Mouse (Mus musculus) kidney, embryonic 16.5 days (tissue): ENCODE data around the gene Car1. TPM values are rescaled to one million over a fixed set of nuclear protein-coding genes. Genes with fewer than 3 reads are reported as not detected.
"Not testable (repeated sequence)": the region's sequence is repeated elsewhere in the genome, so short reads cannot be mapped to it uniquely, and the experiment has no call there.

ENCODE experiments used
- ATAC-seq: fragments of 200-750 bp; cut with Nextera tagmentation; 2 replicates; pipeline ENCODE4 v1.8.0; 2017; ENCODE audit warnings: moderate TSS enrichment; ENCODE audit not compliant: low FRiP score, low TSS enrichment
- H3K27ac ChIP-seq: fragments of 300-500 bp; sonication (generic); 2 replicates; pipeline ENCODE4 v1.5.1; 2014; ENCODE audit warnings: low read length
- H3K27me3 ChIP-seq: fragments of 300-500 bp; sonication (generic); 2 replicates; pipeline ENCODE4 v1.6.1; 2014; ENCODE audit warnings: low read length, control low read depth, mixed read lengths; ENCODE audit not compliant: insufficient read depth
- H3K36me3 ChIP-seq: fragments of 300-500 bp; sonication (generic); 2 replicates; pipeline ENCODE4 v1.6.1; 2014; ENCODE audit warnings: low read length, control low read depth, mixed read lengths; ENCODE audit not compliant: insufficient read depth
- H3K4me1 ChIP-seq: fragments of 300-500 bp; sonication (generic); 2 replicates; pipeline ENCODE4 v1.6.1; 2014; ENCODE audit warnings: low read length, control low read depth, mixed read lengths; ENCODE audit not compliant: insufficient read depth
- H3K4me2 ChIP-seq: fragments of 300-500 bp; sonication (generic); replicated peaks from 2 replicates; pipeline ENCODE4 v1.6.1; 2014; ENCODE audit warnings: low read depth, low read length
- H3K4me3 ChIP-seq: fragments of 300-500 bp; sonication (generic); 2 replicates; pipeline ENCODE4 v1.5.1; 2014; ENCODE audit warnings: mild to moderate bottlenecking, low read length
- H3K9ac ChIP-seq: fragments of 300-500 bp; sonication (generic); replicated peaks from 2 replicates; pipeline ENCODE4 v1.6.1; 2014; ENCODE audit warnings: low read length
- H3K9me3 ChIP-seq: fragments of 300-500 bp; sonication (generic); 2 replicates; pipeline ENCODE4 v1.6.1; 2016; ENCODE audit warnings: low read length, control low read depth
- WGBS: fragments of 180-500 bp; shearing (Covaris S2); extraction: QIAGEN DNeasy Blood & Tissue Kit; methylation state at CpG from one replicate; pipeline ENCODE4 v1.1.7; 2014; 5-methylcytosine and 5-hydroxymethylcytosine counted together
- polyA plus RNA-seq: library from polyadenylated mRNA; unstranded; fragments of >200 nt; fragmentation: Nextera tagmentation; extraction: Ambion mirVana; gene quantifications from 2 replicates; pipeline ENCODE4 v1.2.1, GENCODE M21; 2015

Gene Car1
- polyA plus RNA-seq, 1 experiment from 2014 or later, result not detected

DNA sequence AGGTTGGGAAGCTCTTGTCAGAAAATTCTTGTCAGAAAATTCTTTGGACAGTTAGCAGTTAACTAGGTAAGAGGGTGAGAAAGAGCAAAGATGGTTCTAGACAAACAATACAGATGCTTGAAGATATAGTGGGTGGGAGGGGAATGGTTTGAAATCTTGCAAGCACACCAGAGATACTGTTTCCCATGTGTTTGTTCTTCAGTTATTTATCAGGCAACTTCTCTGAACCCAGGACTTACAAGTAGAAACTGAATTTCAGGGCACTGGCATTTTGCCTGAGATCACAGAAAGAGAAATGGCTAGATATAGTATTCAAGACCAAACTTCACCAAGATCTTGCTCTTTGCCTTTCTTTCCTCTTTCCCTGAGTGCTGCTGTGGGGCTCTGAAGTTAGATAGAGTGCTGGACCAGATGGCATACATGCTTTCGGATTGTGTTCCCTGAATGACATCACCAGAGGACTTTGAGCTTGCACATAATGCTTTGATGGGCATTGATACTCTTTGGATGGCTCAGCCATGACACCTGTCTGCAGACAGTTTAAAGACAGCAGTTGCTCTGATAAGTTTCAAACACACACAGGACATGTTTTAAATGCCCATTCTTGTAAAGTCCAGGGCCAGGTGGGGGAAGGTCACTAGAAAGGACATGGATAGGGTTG lies 11.8 kb upstream of the Car1 start:
- no peak overlapping the region for H3K9ac ChIP-seq
- H3K4me1 ChIP-seq, result no peaks in the 10 kb centered on the region
- H3K9me3 ChIP-seq, result no peaks in the 10 kb centered on the region
- no peaks in the 10 kb centered on the region for H3K36me3 ChIP-seq
- no peaks in the 10 kb centered on the region for H3K27me3 ChIP-seq
- no peak for ATAC-seq
- no peak overlapping the region for H3K4me2 ChIP-seq
- 85% methylated on average over 1 of the region's 1 CpGs for WGBS
- no peak overlapping the region for H3K27ac ChIP-seq
- H3K4me3 ChIP-seq, result no peak overlapping the region

DNA sequence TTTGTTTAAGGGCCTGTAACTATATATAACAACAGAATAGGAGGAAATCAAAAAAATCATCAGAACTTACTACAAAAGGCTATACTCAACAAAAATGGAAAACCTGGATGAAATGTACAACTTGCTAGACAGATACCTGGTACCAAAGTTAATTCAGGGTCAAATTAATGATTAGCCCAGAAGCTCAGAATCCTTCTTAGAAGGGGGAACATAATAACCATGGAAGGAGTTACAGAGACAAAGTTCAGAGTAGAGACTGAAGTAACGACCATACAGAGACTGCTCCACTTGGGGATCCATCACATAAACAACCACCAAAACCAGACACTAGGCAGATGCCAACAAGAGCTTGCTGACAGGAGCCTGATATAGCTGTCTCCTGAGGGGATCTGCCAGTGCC lies 7.2 kb upstream of the Car1 start:
- WGBS, result 68% methylated on average over 1 of the region's 1 CpGs
- not testable (repeated sequence) for H3K27ac ChIP-seq, H3K27me3 ChIP-seq, H3K36me3 ChIP-seq, ATAC-seq, H3K9ac ChIP-seq, H3K4me1 ChIP-seq, H3K4me2 ChIP-seq, H3K4me3 ChIP-seq, H3K9me3 ChIP-seq

DNA sequence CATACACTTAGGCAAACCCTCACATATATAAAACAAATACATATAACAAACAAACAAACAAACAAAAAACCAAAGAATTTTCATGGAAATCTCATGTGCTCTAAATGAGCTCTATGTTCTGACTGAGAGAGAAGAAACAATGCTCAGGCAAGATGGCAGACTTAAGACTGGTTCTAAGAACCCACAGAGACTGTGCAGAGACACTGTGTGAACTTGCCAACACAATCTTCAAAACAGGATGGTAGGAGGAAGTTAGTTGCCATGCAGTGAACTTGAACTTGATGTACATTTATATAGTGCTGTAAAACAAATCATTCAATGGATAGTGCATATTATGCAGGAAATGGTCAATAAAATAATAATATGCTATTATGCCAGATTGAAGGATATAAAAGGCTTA lies 1.5 kb downstream of the Car1 start:
- Histone ChIP-seq H3K27ac (no peak overlapping the region), H3K4me1 (no peaks in the 10 kb centered on the region), H3K4me2 (no peak overlapping the region), H3K9me3 (no peaks in the 10 kb centered on the region), H3K9ac (no peak overlapping the region), H3K36me3 (no peaks in the 10 kb centered on the region), H3K4me3 (no peak overlapping the region), H3K27me3 (no peaks in the 10 kb centered on the region)
- no peak for ATAC-seq

DNA sequence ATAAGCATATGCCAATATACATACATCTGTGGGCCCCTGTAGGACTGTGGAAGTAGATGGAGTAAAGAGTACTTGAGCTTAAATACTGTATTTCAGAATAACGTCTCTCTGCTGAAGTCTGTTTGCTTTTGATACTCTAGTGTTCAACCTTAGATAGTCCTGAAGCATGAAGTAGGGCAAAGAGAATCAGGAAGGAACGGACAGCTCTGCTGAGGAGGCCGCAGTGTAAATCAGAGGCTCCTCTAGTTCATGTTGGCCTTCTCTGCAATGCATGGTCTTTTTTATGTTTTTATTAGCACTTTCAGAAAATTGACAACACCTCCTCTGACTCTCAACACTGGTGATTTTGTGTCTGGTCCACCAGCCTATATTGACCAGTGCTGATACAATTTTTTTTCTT lies 2.2 kb downstream of the Car1 start:
- Histone ChIP-seq H3K9me3 (no peaks in the 10 kb centered on the region), H3K27me3 (no peaks in the 10 kb centered on the region), H3K9ac (no peak overlapping the region), H3K4me1 (no peaks in the 10 kb centered on the region), H3K4me2 (no peak overlapping the region), H3K36me3 (no peaks in the 10 kb centered on the region), H3K4me3 (no peak overlapping the region), H3K27ac (no peak overlapping the region)
- no peak for ATAC-seq
- WGBS, result 92% methylated on average over 3 of the region's 3 CpGs

GRCm38 (mm10) chr3:14804906-14805305 lies 3.3 kb downstream of the Car1 start:
- no peak for ATAC-seq
- Histone ChIP-seq H3K27ac (no peak overlapping the region), H3K36me3 (no peaks in the 10 kb centered on the region), H3K4me2 (no peak overlapping the region), H3K4me3 (no peak overlapping the region), H3K4me1 (no peaks in the 10 kb centered on the region), H3K9me3 (no peaks in the 10 kb centered on the region), H3K27me3 (no peaks in the 10 kb centered on the region), H3K9ac (no peak overlapping the region)
- WGBS, result 84% methylated on average over 6 of the region's 6 CpGs

DNA sequence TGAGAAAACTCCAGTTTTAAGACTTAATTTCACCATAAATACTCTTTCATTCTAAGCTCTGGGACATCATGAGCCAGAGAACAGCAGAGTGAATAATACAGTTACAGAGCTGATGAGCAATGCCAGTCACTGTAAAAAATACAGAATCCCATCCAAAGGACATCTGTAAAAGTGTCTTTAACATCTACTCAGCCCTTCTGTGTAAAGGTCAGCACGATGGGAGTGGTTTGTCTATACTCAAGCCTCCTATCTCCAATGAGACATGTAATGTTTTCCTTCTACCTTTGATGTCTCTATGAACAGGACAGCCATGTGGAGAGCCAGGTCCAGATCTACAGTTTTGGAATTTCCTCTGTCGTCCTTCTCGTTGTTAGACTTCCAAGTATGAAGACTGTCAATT lies 11.1 kb downstream of the Car1 start:
- no peak overlapping the region for H3K4me3 ChIP-seq
- WGBS, result 83% methylated on average over 3 of the region's 3 CpGs
- ATAC-seq, result no peak

DNA sequence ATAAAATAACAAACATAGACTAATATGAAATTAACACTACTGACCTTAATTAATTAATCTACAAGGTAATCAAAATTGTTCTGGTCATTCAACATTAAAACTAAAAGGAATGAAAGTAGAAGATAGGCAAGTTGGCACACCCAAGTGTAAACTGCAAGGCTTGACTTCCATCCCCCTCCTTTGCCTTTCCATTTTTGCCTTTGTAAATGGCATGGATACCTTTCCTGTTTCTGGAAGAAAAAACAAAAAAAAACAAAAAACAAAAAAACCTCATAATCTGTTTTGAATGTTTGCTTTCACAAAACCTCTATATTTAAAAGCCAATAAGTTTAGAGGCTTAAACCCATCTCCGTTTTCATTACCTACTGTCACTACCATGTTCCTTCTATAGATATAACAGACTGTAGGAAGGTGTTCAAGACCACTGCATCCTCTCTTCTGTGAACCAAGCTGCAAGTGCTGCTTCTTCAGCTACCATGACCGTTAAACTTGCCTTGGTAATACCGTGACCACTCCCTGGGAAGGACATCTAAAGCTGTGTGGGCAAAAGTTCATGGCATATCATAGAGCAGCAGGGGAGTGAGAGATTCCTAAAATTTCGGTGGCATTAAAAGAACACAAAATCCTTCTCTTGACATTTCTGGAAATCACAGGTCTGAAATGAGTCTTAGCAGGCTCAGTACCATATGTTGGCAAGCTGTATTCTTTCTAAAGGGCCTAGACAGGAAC lies 12.7 kb downstream of the Car1 start:
- no peak for ATAC-seq
- WGBS, result 86% methylated on average over 4 of the region's 4 CpGs

More for the DNA sequence above, 11.1 kb downstream of the Car1 start:
- H3K9me3 ChIP-seq, result no peaks in the 10 kb centered on the region
- no peak overlapping the region for H3K9ac ChIP-seq
- H3K4me2 ChIP-seq, result no peak overlapping the region
- H3K27me3 ChIP-seq, result no peaks in the 10 kb centered on the region
- no peaks in the 10 kb centered on the region for H3K36me3 ChIP-seq
- H3K27ac ChIP-seq, result no peak overlapping the region
- no peaks in the 10 kb centered on the region for H3K4me1 ChIP-seq

GRCm38 (mm10) chr3:14792032-14792431 lies 16.1 kb downstream of the Car1 start:
- Histone ChIP-seq H3K4me2 (no peak overlapping the region), H3K27ac (no peak overlapping the region), H3K36me3 (no peaks in the 10 kb centered on the region), H3K4me3 (no peak overlapping the region), H3K27me3 (no peaks in the 10 kb centered on the region), H3K4me1 (peaks cover 6% of the 10 kb centered on the region; the same call in 1 of the 2 replicates), H3K9me3 (no peaks in the 10 kb centered on the region), H3K9ac (no peak overlapping the region)
- no peak for ATAC-seq

More for the DNA sequence above, 12.7 kb downstream of the Car1 start:
- no peak overlapping the region for H3K4me3 ChIP-seq
- no peak overlapping the region for H3K4me2 ChIP-seq
- H3K27me3 ChIP-seq, result no peaks in the 10 kb centered on the region
- H3K36me3 ChIP-seq, result no peaks in the 10 kb centered on the region
- no peak overlapping the region for H3K27ac ChIP-seq
- H3K9ac ChIP-seq, result no peak overlapping the region
- no peaks in the 10 kb centered on the region for H3K9me3 ChIP-seq
- H3K4me1 ChIP-seq, result no peaks in the 10 kb centered on the region

GRCm38 (mm10) chr3:14787607-14788006 lies 20.6 kb downstream of the Car1 start:
- no peak overlapping the region for H3K4me3 ChIP-seq
- H3K27ac ChIP-seq, result no peak overlapping the region
- H3K9ac ChIP-seq, result no peak overlapping the region
- H3K27me3 ChIP-seq, result no peaks in the 10 kb centered on the region
- peaks cover 6% of the 10 kb centered on the region; the same call in 1 of the 2 replicates for H3K4me1 ChIP-seq
- WGBS, result 45% methylated on average over 1 of the region's 1 CpGs
- no peaks in the 10 kb centered on the region for H3K36me3 ChIP-seq
- H3K4me2 ChIP-seq, result no peak overlapping the region
- no peak; the same call in 1 of the 2 replicates for ATAC-seq
- H3K9me3 ChIP-seq, result no peaks in the 10 kb centered on the region

DNA sequence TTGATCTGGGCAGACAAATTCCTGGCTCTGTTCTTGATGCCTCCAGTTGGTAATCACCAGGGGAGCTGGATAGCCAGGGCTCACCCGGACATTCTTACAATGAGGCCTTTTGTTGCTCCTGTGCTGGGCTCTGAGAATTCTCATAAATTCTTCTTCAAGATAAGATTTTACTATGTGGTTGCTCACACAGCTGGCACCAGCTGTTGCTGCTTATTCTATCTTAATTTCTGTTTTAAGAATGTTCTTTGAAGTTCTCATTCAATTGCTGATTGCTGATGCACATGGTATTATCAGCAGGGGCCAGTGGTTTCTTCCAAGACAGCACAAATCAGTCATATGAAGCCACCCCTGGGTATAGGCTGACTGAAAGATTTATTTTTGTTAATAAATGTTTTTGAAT lies 21.0 kb downstream of the Car1 start:
- 19% methylated on average over 1 of the region's 1 CpGs for WGBS
- peak; percentile 76; the same call in 1 of the 2 replicates for ATAC-seq
- H3K27ac ChIP-seq, result peak overlapping the region; percentile 17; the same call in 1 of the 2 replicates
- no peak overlapping the region for H3K4me3 ChIP-seq
- no peaks in the 10 kb centered on the region for H3K27me3 ChIP-seq
- no peak overlapping the region for H3K4me2 ChIP-seq
- no peaks in the 10 kb centered on the region for H3K36me3 ChIP-seq
- H3K9ac ChIP-seq, result no peak overlapping the region
- no peaks in the 10 kb centered on the region for H3K9me3 ChIP-seq
- H3K4me1 ChIP-seq, result peaks cover 6% of the 10 kb centered on the region; the same call in 1 of the 2 replicates
